Mouse (Mus musculus) erythroblast, embryonic 14.5 days (primary cell): ENCODE data around the gene Hnf1b.

Source experiments
- GATA1 ChIP-seq: IDR thresholded peaks from 2 replicates; pipeline ENCODE4 v1.6.1; 2012; ENCODE audit warnings: low read length, inconsistent platforms, mixed read lengths
- TAL1 ChIP-seq: IDR thresholded peaks from 3 replicates; pipeline ENCODE4 v1.6.1; 2012; ENCODE audit warnings: low read length, inconsistent platforms, mixed read lengths

DNA sequence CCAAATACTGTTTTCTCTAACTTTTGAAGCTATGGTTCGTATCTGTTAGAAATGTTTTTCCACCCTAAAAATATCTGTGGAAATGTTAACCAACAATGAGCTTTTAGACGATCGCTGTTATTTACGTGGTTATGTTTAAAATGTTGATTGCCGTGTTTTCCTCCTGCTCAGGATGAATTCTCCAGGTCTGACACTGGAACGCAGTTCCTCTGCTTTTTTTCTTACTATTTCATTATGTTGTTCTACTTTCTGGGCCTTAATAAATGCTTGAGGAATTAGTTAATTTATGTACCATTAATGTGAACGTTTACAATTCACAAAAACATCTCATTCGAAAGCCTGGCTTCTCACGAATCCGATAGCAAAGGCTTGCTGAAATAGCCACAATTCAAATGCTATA lies 4.2 kb downstream of the Hnf1b start:
- TF ChIP-seq TAL1 (no peak), GATA1 (no peak)
